Mouse (Mus musculus): Measurements from ENCODE around the gene Cars2.
"Not testable (repeated sequence)": the region's sequence is repeated elsewhere in the genome, so short reads cannot be mapped to it uniquely, and the experiment has no call there.

The Cars2 gene

GRCm38 (mm10) chr8:11469095-11469494 is 81.5 kb downstream of the Cars2 start:
- DNase-seq, result no peak

- DNase-seq, result not testable (repeated sequence)
Observed at GRCm38 (mm10) chr8:11466528-11466927, 84.1 kb downstream of the Cars2 start.

DNA sequence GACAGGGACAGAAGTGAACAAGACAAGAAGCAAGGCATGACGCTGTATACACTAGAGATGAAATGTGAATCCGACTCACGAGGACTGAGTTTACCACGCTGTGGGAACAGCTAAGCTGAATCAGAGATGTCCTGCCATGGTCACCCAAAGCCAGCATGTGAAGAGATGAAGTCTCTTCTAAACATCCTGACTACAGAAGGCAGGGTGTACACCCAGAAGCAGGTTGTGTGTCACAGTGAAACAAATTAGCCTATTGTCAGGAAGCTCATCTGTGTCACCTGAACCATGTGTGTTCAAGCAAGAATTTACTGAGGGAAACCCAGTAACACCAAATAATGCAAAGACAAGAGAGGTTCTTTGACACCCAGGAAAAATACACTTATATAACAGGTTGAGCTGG is 85.0 kb downstream of the Cars2 start:
- no peak for DNase-seq

GRCm38 (mm10) chr8:11464707-11464964 is 85.9 kb downstream of the Cars2 start:
- DNase-seq, result no peak

All from cerebellum, adult 11-12 months (tissue).